Mouse (Mus musculus) stomach, postnatal 0 days (tissue): Measurements from ENCODE around the gene 1700024P04Rik.

Source experiments
- CTCF ChIP-seq: IDR thresholded peaks from 2 replicates; pipeline ENCODE4 v1.5.1; 2016; ENCODE audit warnings: antibody characterized with exemption, low read depth, mild to moderate bottlenecking, moderate library complexity
- EP300 ChIP-seq: optimal IDR thresholded peaks from 2 replicates; pipeline ENCODE3; 2016; ENCODE audit warnings: antibody characterized with exemption

- no peak for TF ChIP-seq CTCF
- TF ChIP-seq EP300, result no peak
These were observed 42.5 kb downstream of the 1700024P04Rik start for GRCm38 (mm10) chr13:98941829-98942343.
